ENCODE assay signal across 10 mouse cellular contexts in the genomic region with DNA sequence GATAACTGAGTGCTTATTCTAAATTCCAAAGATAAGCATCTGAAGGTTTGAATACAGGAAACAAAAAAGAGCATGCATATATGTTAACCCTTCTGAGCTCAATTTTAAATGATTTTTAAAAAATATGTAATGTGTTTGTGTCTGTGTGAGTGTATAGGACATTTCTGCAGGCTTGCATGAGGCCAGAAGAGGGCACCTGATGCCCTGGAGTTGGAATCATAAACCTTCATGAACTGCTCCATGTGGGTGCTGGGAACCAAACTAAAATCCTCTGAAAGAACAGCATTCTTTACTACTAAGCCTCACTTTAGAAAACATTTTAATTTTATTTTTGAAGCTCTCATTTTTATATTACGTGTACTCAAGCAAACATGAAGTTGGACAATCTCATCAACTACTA. TPM values are rescaled to one million over a fixed set of nuclear protein-coding genes. Genes with fewer than 3 reads are reported as not detected.
A peak's percentile ranks its signal among the peaks of the same experiment; 100 is the strongest.
DNase-seq lines count a peak whose midpoint lies in the region; ATAC-seq and TF ChIP-seq lines count a peak whose summit lies in the region.
"Had no signal": no experiment of that assay in that cellular context is flagged by ENCODE, and none has a peak within 500 bp of the region (broad histone marks: within the 10 kb centered on the region; RNA-seq: fewer than 3 reads in every experiment).

No protein-coding gene starts in this region.

- intact Hi-C loops in heart, postnatal 36 days (cut with DNase I), result loop anchor here (5.0 kb wide), 2 partner anchors 190 to 285 kb away; no protein-coding TSS in a partner anchor

- no peak for ATAC-seq in heart, postnatal 0 days (ENCODE audit: insufficient read depth, low read depth)
- ATAC-seq in forebrain, embryonic 15.5 days (replicated peaks), result no peak
- ATAC-seq in midbrain, embryonic 14.5 days (ENCODE audit: low FRiP score, low TSS enrichment), result no peak

- no peak for DNase-seq in heart, postnatal 0 days (ENCODE audit: low spot score)
- no peak for DNase-seq in heart, postnatal 36 days
- DNase-seq in NIH3T3 (ENCODE audit: low read depth), result peak; percentile 55
- DNase-seq in midbrain, embryonic 14.5 days, result no peak
- no peak for DNase-seq in urinary bladder, adult 2 months (ENCODE audit: low spot score)
- no peak for DNase-seq in gastrocnemius, adult 18-20 months (ENCODE audit: low spot score)
- no peak for DNase-seq in adrenal gland, postnatal 25 days
- DNase-seq: kidney, postnatal 36 days; liver had no signal

- H3K9ac ChIP-seq in heart, postnatal 0 days (replicated peaks; ENCODE audit: low read depth, low read length), result no peak overlapping the region
- no peak overlapping the region for H3K9ac ChIP-seq in forebrain, embryonic 15.5 days (replicated peaks)
- H3K9ac ChIP-seq in midbrain, embryonic 14.5 days (replicated peaks; ENCODE audit: low read length), result no peak overlapping the region

- peak; percentile 13; the same call in 1 of the 2 replicates for TF ChIP-seq CTCF in heart, postnatal 0 days (IDR thresholded peaks at IDR 0.05; ENCODE audit: low read depth)

- no peaks in the 10 kb centered on the region for H3K27me3 ChIP-seq in heart, postnatal 0 days (ENCODE audit: control insufficient read depth, insufficient read depth, low read length)
- no peaks in the 10 kb centered on the region for H3K27me3 ChIP-seq in forebrain, embryonic 15.5 days
- H3K27me3 ChIP-seq in midbrain, embryonic 14.5 days (ENCODE audit: control insufficient read depth, insufficient read depth, low read length), result no peaks in the 10 kb centered on the region

- H3K36me3 ChIP-seq in heart, postnatal 0 days (replicated peaks; ENCODE audit: control insufficient read depth, insufficient read depth, low read length), result peaks cover 54% of the 10 kb centered on the region
- peaks cover 30% of the 10 kb centered on the region for H3K36me3 ChIP-seq in forebrain, embryonic 15.5 days
- H3K36me3 ChIP-seq in midbrain, embryonic 14.5 days (ENCODE audit: control insufficient read depth, insufficient read depth, low read length), result peaks cover 40% of the 10 kb centered on the region

- TF ChIP-seq EP300 in heart, postnatal 0 days (IDR thresholded peaks at IDR 0.05; ENCODE audit: low read depth), result no peak

- 75% methylated on average over 1 of the region's 1 CpGs for WGBS in heart, postnatal 0 days
- WGBS in forebrain, embryonic 15.5 days, result 89% methylated on average over 1 of the region's 1 CpGs
- 93% methylated on average over 1 of the region's 1 CpGs for WGBS in midbrain, embryonic 14.5 days

- no peak overlapping the region for H3K27ac ChIP-seq in heart, postnatal 0 days (ENCODE audit: low read depth)
- no peak overlapping the region for H3K27ac ChIP-seq in forebrain, embryonic 15.5 days (replicated peaks)
- H3K27ac ChIP-seq in midbrain, embryonic 14.5 days (replicated peaks; ENCODE audit: low read depth, low read length), result no peak overlapping the region

- peak overlapping the region; percentile 48 for H3K4me2 ChIP-seq in heart, postnatal 0 days (ENCODE audit: low read depth, low read length)
- peak overlapping the region; percentile 22 for H3K4me2 ChIP-seq in forebrain, embryonic 15.5 days (replicated peaks)
- peak overlapping the region; percentile 39 for H3K4me2 ChIP-seq in midbrain, embryonic 14.5 days (ENCODE audit: low read length)

- H3K9me3 ChIP-seq in heart, postnatal 0 days (replicated peaks; ENCODE audit: control insufficient read depth, low read length), result no peaks in the 10 kb centered on the region
- no peaks in the 10 kb centered on the region for H3K9me3 ChIP-seq in forebrain, embryonic 15.5 days
- no peaks in the 10 kb centered on the region for H3K9me3 ChIP-seq in midbrain, embryonic 14.5 days (ENCODE audit: control insufficient read depth, low read length)

- peaks cover 12% of the 10 kb centered on the region for H3K4me1 ChIP-seq in heart, postnatal 0 days (ENCODE audit: control insufficient read depth, insufficient read depth)
- H3K4me1 ChIP-seq in forebrain, embryonic 15.5 days, result peaks cover 39% of the 10 kb centered on the region
- peaks cover 9% of the 10 kb centered on the region for H3K4me1 ChIP-seq in midbrain, embryonic 14.5 days (ENCODE audit: control insufficient read depth, insufficient read depth, low read length)

- H3K4me3 ChIP-seq in heart, postnatal 0 days (ENCODE audit: low read depth, low read length), result peak overlapping the region; percentile 36
- peak overlapping the region; percentile 3; the same call in 1 of the 2 replicates for H3K4me3 ChIP-seq in forebrain, embryonic 15.5 days
- no peak overlapping the region for H3K4me3 ChIP-seq in midbrain, embryonic 14.5 days (replicated peaks; ENCODE audit: low read depth, low read length)

RNA-seq across cellular contexts. Expression of gene Vim, which starts 3.7 kb away (rescaled TPM):
- total RNA-seq in heart, postnatal 0 days (2014; rRNA removed; ENCODE audit: low replicate concordance), result 2,529 and 2,768 TPM in 2 replicates
- polyA plus RNA-seq in heart, postnatal 0 days (2015; fragmentation: Nextera tagmentation; extraction: Ambion mirVana), result 696 and 707 TPM in 2 replicates
- total RNA-seq in heart, postnatal 36 days (2021), result 100 to 1,000 TPM; 352 to 374 TPM
- 554 and 555 TPM in 2 replicates for polyA plus RNA-seq in forebrain, embryonic 15.5 days (2015; fragmentation: Nextera tagmentation; extraction: Ambion mirVana)
- polyA plus RNA-seq in midbrain, embryonic 14.5 days (2014; fragmentation: Nextera tagmentation; extraction: Ambion mirVana), result 432 and 607 TPM in 2 replicates
- polyA plus RNA-seq in urinary bladder, adult 2 months (2012; rRNA removed), result 971 and 1,095 TPM in 2 replicates
- 100 to 1,000 TPM; 101 to 171 TPM for total RNA-seq in gastrocnemius, adult 18-20 months (2021)
- 122 and 146 TPM in 2 replicates for total RNA-seq in adrenal gland, postnatal 25 days (2021)

RNA-seq across cellular contexts. Expression of gene Trdmt1, which starts 32.9 kb away (rescaled TPM):
- total RNA-seq in heart, postnatal 0 days (2014; rRNA removed; ENCODE audit: low replicate concordance), result 5.7 and 19.0 TPM in 2 replicates
- polyA plus RNA-seq in heart, postnatal 0 days (2015; fragmentation: Nextera tagmentation; extraction: Ambion mirVana), result 9.3 and 10.3 TPM in 2 replicates
- 1 to 10 TPM; 6.5 to 8.0 TPM for total RNA-seq in heart, postnatal 36 days (2021)
- polyA plus RNA-seq in forebrain, embryonic 15.5 days (2015; fragmentation: Nextera tagmentation; extraction: Ambion mirVana), result 7.5 and 8.7 TPM in 2 replicates
- polyA plus RNA-seq in midbrain, embryonic 14.5 days (2014; fragmentation: Nextera tagmentation; extraction: Ambion mirVana), result 8.6 and 8.9 TPM in 2 replicates
- 9.8 and 10.0 TPM in 2 replicates for polyA plus RNA-seq in urinary bladder, adult 2 months (2012; rRNA removed)
- total RNA-seq in gastrocnemius, adult 18-20 months (2021), result 1 to 10 TPM; 4.6 to 4.8 TPM
- 4.9 and 7.7 TPM in 2 replicates for total RNA-seq in adrenal gland, postnatal 25 days (2021)
